Mouse (Mus musculus) cerebellum, postnatal 14 days (tissue): ENCODE results near the gene Olfr521.
"Not testable (repeated sequence)": the region's sequence is repeated elsewhere in the genome, so short reads cannot be mapped to it uniquely, and the experiment has no call there.

Experiments used
- DNase-seq, 2 experiments: peaks; one replicate each; pipeline ENCODE4 v3.0.0; 2021; ENCODE audit warnings: mixed read lengths in 2 of 2

Olfr521 gene

DNA sequence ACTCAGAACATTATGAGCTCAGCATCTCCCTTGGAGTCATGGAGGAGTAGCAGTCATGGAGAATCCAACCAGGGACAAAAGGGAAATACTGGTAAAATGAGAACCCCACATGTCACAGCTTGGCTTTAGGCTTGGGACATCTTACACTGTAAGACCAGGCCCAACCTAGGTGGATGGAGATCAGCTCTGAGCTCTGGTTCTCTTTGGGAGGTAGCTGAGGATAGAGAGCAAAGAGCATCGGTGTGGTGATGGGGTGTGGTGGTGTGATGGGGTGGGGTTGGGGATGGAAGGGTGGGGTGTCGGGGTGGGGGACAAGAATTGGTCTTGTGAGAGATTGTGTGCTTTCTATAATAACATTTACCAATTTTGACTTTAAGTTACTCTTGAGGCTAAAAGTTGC is 47.5 kb downstream of the Olfr521 start:
- DNase-seq: no peak

DNA sequence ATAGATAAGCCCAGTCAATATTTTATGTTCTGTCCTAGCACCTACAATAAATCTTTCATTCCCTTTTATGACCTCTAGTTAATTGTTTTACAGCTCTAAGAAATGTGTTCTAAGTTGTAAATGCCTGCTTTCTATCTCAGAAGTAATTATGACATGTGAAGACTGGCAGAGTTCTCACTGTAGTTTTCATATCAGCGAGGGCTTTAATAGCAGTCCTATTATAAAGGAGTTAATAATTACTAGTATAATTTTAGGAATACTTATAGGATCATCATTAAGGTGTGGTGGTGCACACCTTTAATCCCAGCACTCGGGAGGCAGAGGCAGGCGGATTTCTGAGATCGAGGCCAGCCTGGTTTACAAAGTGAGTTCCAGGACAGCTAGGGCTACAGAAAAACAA is 48.4 kb downstream of the Olfr521 start:
- DNase-seq: no peak

DNA sequence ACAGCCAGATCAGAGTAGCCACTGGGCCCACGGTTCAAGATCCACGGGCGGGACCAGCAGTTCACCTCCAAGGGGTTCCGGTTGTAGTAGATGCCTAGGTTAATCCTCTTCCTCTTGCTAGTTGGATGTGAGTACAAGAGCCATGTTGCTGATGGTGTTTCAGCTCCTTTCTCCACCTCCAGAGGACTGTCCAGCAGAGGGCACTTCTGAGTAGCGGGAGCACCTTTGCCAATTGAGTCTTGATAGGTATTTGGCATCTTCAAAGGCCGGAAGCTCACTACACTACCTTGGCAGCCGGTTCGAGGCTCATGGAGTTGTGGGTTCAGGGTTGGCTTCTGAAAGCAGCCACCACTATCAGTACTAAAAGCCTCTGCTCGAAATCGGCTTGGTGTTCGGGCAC is 50.1 kb downstream of the Olfr521 start:
- DNase-seq: peak; percentile 29 to 61

DNA sequence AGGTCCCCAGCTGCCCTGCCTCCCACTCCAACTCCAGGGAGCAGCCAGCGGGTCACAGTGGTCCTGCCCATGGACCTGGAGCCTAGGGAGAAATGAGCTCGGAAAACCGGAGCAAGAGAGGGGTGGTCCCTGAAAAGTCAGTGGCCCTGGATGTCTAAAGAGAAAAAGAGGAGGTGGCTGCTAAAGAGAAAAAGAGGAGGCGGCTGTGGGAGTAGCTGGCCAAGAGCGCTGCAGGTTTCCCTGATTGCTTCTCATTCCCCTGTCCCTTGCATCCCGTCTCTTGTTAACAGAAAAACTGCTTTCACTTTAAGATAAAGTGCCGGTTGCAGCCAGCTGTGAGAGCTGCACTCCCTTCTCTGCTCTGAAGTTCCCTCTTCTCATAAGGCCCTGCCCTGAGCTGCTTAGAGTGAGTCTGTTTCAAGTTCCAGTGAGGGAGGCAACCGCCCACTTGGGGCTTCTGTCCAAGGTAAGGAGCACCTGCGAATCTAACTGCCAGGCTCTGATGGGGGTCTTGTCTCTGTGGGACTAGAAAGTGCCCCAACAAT is 54.9 kb downstream of the Olfr521 start:
- not testable (repeated sequence) for DNase-seq
